Mouse (Mus musculus): ENCODE measurements around the gene Luzp2.

The Luzp2 gene

GRCm38 (mm10) chr7:54835372-54835851, at the start of gene Luzp2:
Gene Luzp2 (plus strand): TSS chr7:54835498.
- DNase-seq: no peak

GRCm38 (mm10) chr7:54787456-54787855, 47.8 kb upstream of the Luzp2 start:
- DNase-seq: no peak

GRCm38 (mm10) chr7:54818606-54819005, 16.7 kb upstream of the Luzp2 start:
- no peak for DNase-seq

- DNase-seq: no peak
Observed at GRCm38 (mm10) chr7:54828751-54829150, 6.5 kb upstream of the Luzp2 start.

- DNase-seq: no peak
Observed at GRCm38 (mm10) chr7:54835911-54836352, 634 bp downstream of the Luzp2 start.

- no peak for DNase-seq
Observed at GRCm38 (mm10) chr7:54836437-54836836, 1.1 kb downstream of the Luzp2 start.

- DNase-seq: no peak
Observed at GRCm38 (mm10) chr7:54842807-54843335, 7.6 kb downstream of the Luzp2 start.

- no peak for DNase-seq
Observed at GRCm38 (mm10) chr7:54845875-54846691, 10.8 kb downstream of the Luzp2 start.

- no peak for DNase-seq
Observed at GRCm38 (mm10) chr7:54846692-54847020, 11.4 kb downstream of the Luzp2 start.

- DNase-seq: no peak
Observed at GRCm38 (mm10) chr7:54852860-54853259, 17.6 kb downstream of the Luzp2 start.

GRCm38 (mm10) chr7:54861230-54861856, 26.0 kb downstream of the Luzp2 start:
- no peak for DNase-seq

- DNase-seq: no peak
Observed at GRCm38 (mm10) chr7:54878928-54879644, 43.8 kb downstream of the Luzp2 start.

GRCm38 (mm10) chr7:54893709-54894627, 58.7 kb downstream of the Luzp2 start:
- no peak for DNase-seq

- DNase-seq: no peak
Observed at GRCm38 (mm10) chr7:54898589-54898988, 63.3 kb downstream of the Luzp2 start.

GRCm38 (mm10) chr7:54909958-54910357, 74.7 kb downstream of the Luzp2 start:
- DNase-seq: peak; percentile 8

- DNase-seq: no peak
Observed at GRCm38 (mm10) chr7:54914030-54914429, 78.7 kb downstream of the Luzp2 start.

GRCm38 (mm10) chr7:54921991-54922390, 86.7 kb downstream of the Luzp2 start:
- DNase-seq: no peak

GRCm38 (mm10) chr7:54956759-54957158, 121.5 kb downstream of the Luzp2 start:
- DNase-seq: no peak

- DNase-seq: no peak
Observed at GRCm38 (mm10) chr7:54962678-54963077, 127.4 kb downstream of the Luzp2 start.

GRCm38 (mm10) chr7:54977372-54977771, 142.1 kb downstream of the Luzp2 start:
- no peak for DNase-seq

GRCm38 (mm10) chr7:54980585-54980984, 145.3 kb downstream of the Luzp2 start:
- DNase-seq: no peak

- DNase-seq: no peak
Observed at GRCm38 (mm10) chr7:55000397-55000796, 165.1 kb downstream of the Luzp2 start.
